Mouse (Mus musculus): ENCODE measurements around the gene Narf.

Narf gene

GRCm38 (mm10) chr11:121232706-121233105, 4.3 kb upstream of the Narf start:
- in situ Hi-C loops (cut with MboI; ENCODE audit: unreplicated experiment in 2 of 2) = loop anchor here (10.0 kb wide), 1 partner anchor 122 kb away; the partner anchor contains the start of gene Wdr45b (in 2 of the 2)

GRCm38 (mm10) chr11:121235475-121236238, 1.4 kb upstream of the Narf start:
- in situ Hi-C loops (cut with MboI; ENCODE audit: unreplicated experiment in 2 of 2) = loop anchor here (10.0 kb wide), 1 partner anchor 119 kb away; the partner anchor contains the start of gene Wdr45b (in 2 of the 2)

GRCm38 (mm10) chr11:121237345-121238128, 484 bp downstream of the Narf start:
- in situ Hi-C loops (cut with MboI; ENCODE audit: unreplicated experiment in 2 of 2) = loop anchor here (10.0 kb wide), 1 partner anchor 117 kb away; the partner anchor contains the start of gene Wdr45b (in 2 of the 2)

GRCm38 (mm10) chr11:121239669-121240068, 2.6 kb downstream of the Narf start:
- in situ Hi-C loops (cut with MboI; ENCODE audit: unreplicated experiment in 2 of 2) = loop anchor here (10.0 kb wide), 1 partner anchor 115 kb away; the partner anchor contains the start of gene Wdr45b (in 2 of the 2)

GRCm38 (mm10) chr11:121250196-121250595, 13.1 kb downstream of the Narf start:
- in situ Hi-C loops (cut with MboI; ENCODE audit: unreplicated experiment in 2 of 2) = no loop called here

GRCm38 (mm10) chr11:121259160-121260100, 22.4 kb downstream of the Narf start, which contains the start of gene Foxk2:
Gene Foxk2, plus strand, starts transcription at chr11:121259990.
- in situ Hi-C loops (cut with MboI; ENCODE audit: unreplicated experiment in 2 of 2) = no loop called here

- in situ Hi-C loops (cut with MboI; ENCODE audit: unreplicated experiment in 2 of 2) = no loop called here
Observed at GRCm38 (mm10) chr11:121260211-121260906, 23.3 kb downstream of the Narf start.

- in situ Hi-C loops (cut with MboI; ENCODE audit: unreplicated experiment in 2 of 2) = no loop called here
Observed at GRCm38 (mm10) chr11:121261074-121261473, 24.0 kb downstream of the Narf start.

- in situ Hi-C loops (cut with MboI; ENCODE audit: unreplicated experiment in 2 of 2) = no loop called here
Observed at GRCm38 (mm10) chr11:121277516-121277915, 40.5 kb downstream of the Narf start.

GRCm38 (mm10) chr11:121278011-121278410, 41.0 kb downstream of the Narf start:
- in situ Hi-C loops (cut with MboI; ENCODE audit: unreplicated experiment in 2 of 2) = no loop called here

GRCm38 (mm10) chr11:121282911-121283310, 45.9 kb downstream of the Narf start:
- in situ Hi-C loops (cut with MboI; ENCODE audit: unreplicated experiment in 2 of 2) = no loop called here

- in situ Hi-C loops (cut with MboI; ENCODE audit: unreplicated experiment in 2 of 2) = no loop called here
Observed at GRCm38 (mm10) chr11:121289859-121290258, 52.8 kb downstream of the Narf start.

GRCm38 (mm10) chr11:121294771-121295170, 57.7 kb downstream of the Narf start:
- in situ Hi-C loops (cut with MboI; ENCODE audit: unreplicated experiment in 2 of 2) = no loop called here

GRCm38 (mm10) chr11:121298493-121298892, 61.4 kb downstream of the Narf start:
- in situ Hi-C loops (cut with MboI; ENCODE audit: unreplicated experiment in 2 of 2) = no loop called here

- in situ Hi-C loops (cut with MboI; ENCODE audit: unreplicated experiment in 2 of 2) = no loop called here
Observed at GRCm38 (mm10) chr11:121300265-121300664, 63.2 kb downstream of the Narf start.

GRCm38 (mm10) chr11:121305371-121305770, 68.3 kb downstream of the Narf start:
- in situ Hi-C loops (cut with MboI; ENCODE audit: unreplicated experiment in 2 of 2) = no loop called here

Data from v-Abl transformed pro-B cells (cell line).